Mouse (Mus musculus) forebrain, embryonic 16.5 days (tissue): ENCODE results near the gene Gm960. TPM values are rescaled to one million over a fixed set of nuclear protein-coding genes. Genes with fewer than 3 reads are reported as not detected.

ENCODE experiments used
- ATAC-seq: fragments of 200-750 bp; cut with Nextera tagmentation; 2 replicates; pipeline ENCODE4 v1.8.0; 2017; ENCODE audit warnings: mild to moderate bottlenecking, moderate library complexity
- H3K27ac ChIP-seq: fragments of 300-500 bp; sonication (generic); 2 replicates; pipeline ENCODE4 v1.5.1; 2014; ENCODE audit warnings: low read length, control low read depth
- H3K27me3 ChIP-seq: fragments of 300-500 bp; sonication (generic); replicated peaks from 2 replicates; pipeline ENCODE4 v1.6.1; 2014; ENCODE audit warnings: low read length; ENCODE audit not compliant: control insufficient read depth, insufficient read depth
- H3K36me3 ChIP-seq: fragments of 300-500 bp; sonication (generic); 2 replicates; pipeline ENCODE4 v1.6.1; 2014; ENCODE audit not compliant: control insufficient read depth, insufficient read depth
- H3K4me1 ChIP-seq: fragments of 300-500 bp; sonication (generic); replicated peaks from 2 replicates; pipeline ENCODE4 v1.6.1; 2014; ENCODE audit warnings: low read length; ENCODE audit not compliant: control insufficient read depth, insufficient read depth
- H3K4me2 ChIP-seq: fragments of 300-500 bp; sonication (generic); 2 replicates; pipeline ENCODE4 v1.6.1; 2014; ENCODE audit warnings: mild to moderate bottlenecking, low read length, control low read depth
- H3K4me3 ChIP-seq: fragments of 300-500 bp; sonication (generic); replicated peaks from 2 replicates; pipeline ENCODE4 v1.5.1; 2014; ENCODE audit warnings: mild to moderate bottlenecking, low read length, control low read depth
- H3K9ac ChIP-seq: fragments of 300-500 bp; sonication (generic); replicated peaks from 2 replicates; pipeline ENCODE4 v1.6.1; 2014; ENCODE audit warnings: low read depth, low read length, control low read depth
- H3K9me3 ChIP-seq: fragments of 300-500 bp; sonication (generic); 2 replicates; pipeline ENCODE4 v1.6.1; 2016; ENCODE audit warnings: low read length; ENCODE audit not compliant: control insufficient read depth
- WGBS: fragments of 180-500 bp; shearing (Covaris S2); extraction: QIAGEN DNeasy Blood & Tissue Kit; methylation state at CpG from one replicate; pipeline ENCODE4 v1.1.7; 2014; 5-methylcytosine and 5-hydroxymethylcytosine counted together
- polyA plus RNA-seq: library from polyadenylated mRNA; unstranded; fragments of >200 nt; fragmentation: Nextera tagmentation; extraction: Ambion mirVana; gene quantifications from 2 replicates; pipeline ENCODE4 v1.2.1, GENCODE M21; 2015

Gene Gm960
- polyA plus RNA-seq, 1 experiment from 2014 or later: 8.9 TPM

DNA sequence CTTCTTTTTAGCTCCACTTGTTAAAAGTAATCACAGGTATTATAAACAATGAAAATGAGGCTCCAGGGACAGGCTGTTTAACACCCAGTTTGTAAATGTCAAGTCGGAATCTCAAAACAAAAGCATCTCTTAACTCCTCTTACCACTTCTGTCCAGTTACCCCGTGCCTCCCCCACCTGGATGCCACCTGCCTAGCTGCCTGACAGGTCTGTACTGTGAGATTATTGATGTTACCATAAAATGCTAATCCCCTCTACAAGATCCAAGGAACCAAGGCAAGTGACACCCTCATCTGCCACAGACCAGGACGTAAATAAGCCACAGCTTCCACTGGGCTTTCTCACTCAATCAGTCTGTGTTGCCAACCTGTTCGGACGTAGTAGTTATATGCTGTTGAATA is 1.4 kb upstream of the Gm960 start:
- Histone ChIP-seq H3K36me3 (no peaks in the 10 kb centered on the region), H3K4me3 (no peak overlapping the region), H3K27me3 (no peaks in the 10 kb centered on the region), H3K4me2 (no peak overlapping the region), H3K9ac (no peak overlapping the region), H3K27ac (no peak overlapping the region), H3K9me3 (no peaks in the 10 kb centered on the region), H3K4me1 (peaks cover 9% of the 10 kb centered on the region)
- WGBS: 82% methylated on average over 5 of the region's 5 CpGs
- no peak for ATAC-seq

DNA sequence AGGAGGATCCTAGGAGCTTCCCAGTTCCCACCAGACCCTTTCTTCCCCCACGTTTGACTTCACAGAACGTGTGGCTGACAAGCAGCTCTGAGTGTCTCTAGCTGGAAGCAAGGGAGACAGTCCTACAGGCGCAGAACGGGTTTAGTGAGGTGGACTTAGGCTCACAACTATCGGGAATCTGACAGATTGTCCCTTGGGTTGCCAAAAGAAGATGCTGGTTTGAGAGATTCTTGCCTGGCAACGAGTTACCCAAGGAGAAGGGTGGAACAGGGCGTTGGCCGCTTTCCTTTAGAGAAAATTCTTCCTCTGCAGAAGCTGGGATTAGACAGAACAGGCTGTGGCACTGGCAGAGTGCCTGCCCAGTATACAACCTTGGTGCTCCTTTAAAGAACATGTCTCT is 388 bp upstream of the Gm960 start:
- Histone ChIP-seq H3K9ac (peak overlapping the region; percentile 89), H3K27ac (peak overlapping the region; percentile 96)
- peak; percentile 30 for ATAC-seq

GRCm38 (mm10) chr19:4697721-4698120 is 747 bp downstream of the Gm960 start:
- WGBS: 71% methylated on average over 9 of the region's 9 CpGs
- 0 out of 2 replicates have a peak, but pooled peaks have one; percentile 24 for ATAC-seq
- H3K4me1 ChIP-seq: peaks cover 9% of the 10 kb centered on the region

More for the DNA sequence above, 388 bp upstream of the Gm960 start:
- H3K36me3 ChIP-seq: no peaks in the 10 kb centered on the region
- peak overlapping the region; percentile 76 for H3K4me3 ChIP-seq
- H3K4me1 ChIP-seq: peaks cover 9% of the 10 kb centered on the region
- H3K9me3 ChIP-seq: no peaks in the 10 kb centered on the region
- H3K27me3 ChIP-seq: no peaks in the 10 kb centered on the region
- 27% methylated on average over 8 of the region's 8 CpGs for WGBS
- H3K4me2 ChIP-seq: peak overlapping the region; percentile 58

GRCm38 (mm10) chr19:4697121-4697520 is 1.3 kb downstream of the Gm960 start:
- H3K27ac ChIP-seq: no peak overlapping the region
- peaks cover 9% of the 10 kb centered on the region for H3K4me1 ChIP-seq
- 83% methylated on average over 3 of the region's 3 CpGs for WGBS
- H3K9me3 ChIP-seq: no peaks in the 10 kb centered on the region
- H3K4me3 ChIP-seq: no peak overlapping the region
- no peak overlapping the region for H3K9ac ChIP-seq
- no peaks in the 10 kb centered on the region for H3K36me3 ChIP-seq
- ATAC-seq: no peak
- no peaks in the 10 kb centered on the region for H3K27me3 ChIP-seq
- H3K4me2 ChIP-seq: no peak overlapping the region

More at GRCm38 (mm10) chr19:4697721-4698120, 747 bp downstream of the Gm960 start:
- Histone ChIP-seq H3K4me3 (peak overlapping the region; percentile 76), H3K36me3 (no peaks in the 10 kb centered on the region), H3K9ac (peak overlapping the region; percentile 89), H3K27me3 (no peaks in the 10 kb centered on the region), H3K4me2 (peak overlapping the region; percentile 58), H3K9me3 (no peaks in the 10 kb centered on the region), H3K27ac (peak overlapping the region; percentile 96)

- no peak overlapping the region for H3K9ac ChIP-seq
- H3K27ac ChIP-seq: no peak overlapping the region
- no peaks in the 10 kb centered on the region for H3K9me3 ChIP-seq
- no peaks in the 10 kb centered on the region for H3K27me3 ChIP-seq
- H3K4me3 ChIP-seq: no peak overlapping the region
- H3K4me1 ChIP-seq: peaks cover 9% of the 10 kb centered on the region
- ATAC-seq: no peak
- no peak overlapping the region for H3K4me2 ChIP-seq
- whole genome bisulfite sequencing: 63% methylated on average over 3 of the region's 3 CpGs
- no peaks in the 10 kb centered on the region for H3K36me3 ChIP-seq
Observed at GRCm38 (mm10) chr19:4694346-4694745, 4.1 kb downstream of the Gm960 start.

DNA sequence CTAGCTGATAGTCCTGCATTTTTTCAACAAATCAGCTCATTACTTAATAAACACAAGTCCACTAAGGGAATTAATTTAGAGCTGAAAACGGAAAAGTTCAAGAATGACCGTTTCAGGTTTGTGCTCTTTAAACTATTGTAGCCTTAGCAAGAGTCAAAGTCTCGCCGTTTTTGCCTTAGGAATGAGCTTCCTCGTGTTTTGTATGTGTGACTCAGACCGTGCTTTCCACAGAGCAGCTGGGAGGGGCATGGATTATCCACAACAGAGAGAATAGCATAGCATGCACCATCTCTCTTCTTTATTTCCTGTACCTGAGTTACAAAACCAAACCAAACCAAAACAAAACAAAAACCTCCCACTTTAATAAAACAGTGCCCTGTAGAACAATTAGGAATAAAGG is 26.1 kb downstream of the Gm960 start:
- no peaks in the 10 kb centered on the region for H3K27me3 ChIP-seq
- no peak for ATAC-seq
- no peak overlapping the region for H3K9ac ChIP-seq
- no peaks in the 10 kb centered on the region for H3K9me3 ChIP-seq
- no peaks in the 10 kb centered on the region for H3K4me1 ChIP-seq
- H3K4me3 ChIP-seq: no peak overlapping the region
- H3K27ac ChIP-seq: no peak overlapping the region
- 42% methylated on average over 6 of the region's 6 CpGs for WGBS
- no peak overlapping the region for H3K4me2 ChIP-seq
- H3K36me3 ChIP-seq: no peaks in the 10 kb centered on the region

DNA sequence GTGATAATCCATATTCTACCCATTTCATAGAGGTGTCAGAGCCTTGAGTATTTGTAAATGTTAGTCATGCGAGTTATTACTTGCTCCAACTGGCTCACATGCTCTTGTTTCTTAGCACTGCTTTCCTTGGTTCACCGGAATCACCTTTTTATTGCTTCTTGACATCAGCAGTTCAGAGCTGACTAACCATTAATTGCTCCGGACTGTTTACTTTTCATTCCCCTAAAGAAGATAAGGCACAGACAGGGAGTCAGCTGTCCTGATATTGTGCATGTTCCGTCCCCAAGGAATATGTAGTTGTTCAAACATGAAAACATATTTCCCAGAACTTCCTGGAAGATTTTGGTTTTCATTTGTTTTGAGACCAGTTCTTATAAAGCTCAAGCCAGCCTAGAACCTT is 27.7 kb downstream of the Gm960 start:
- no peaks in the 10 kb centered on the region for H3K4me1 ChIP-seq
- H3K4me3 ChIP-seq: no peak overlapping the region
- H3K9ac ChIP-seq: no peak overlapping the region
- H3K27ac ChIP-seq: no peak overlapping the region
- no peak overlapping the region for H3K4me2 ChIP-seq
- no peaks in the 10 kb centered on the region for H3K27me3 ChIP-seq
- no peaks in the 10 kb centered on the region for H3K9me3 ChIP-seq
- no peaks in the 10 kb centered on the region for H3K36me3 ChIP-seq
- no peak for ATAC-seq
- 90% methylated on average over 4 of the region's 4 CpGs for WGBS

DNA sequence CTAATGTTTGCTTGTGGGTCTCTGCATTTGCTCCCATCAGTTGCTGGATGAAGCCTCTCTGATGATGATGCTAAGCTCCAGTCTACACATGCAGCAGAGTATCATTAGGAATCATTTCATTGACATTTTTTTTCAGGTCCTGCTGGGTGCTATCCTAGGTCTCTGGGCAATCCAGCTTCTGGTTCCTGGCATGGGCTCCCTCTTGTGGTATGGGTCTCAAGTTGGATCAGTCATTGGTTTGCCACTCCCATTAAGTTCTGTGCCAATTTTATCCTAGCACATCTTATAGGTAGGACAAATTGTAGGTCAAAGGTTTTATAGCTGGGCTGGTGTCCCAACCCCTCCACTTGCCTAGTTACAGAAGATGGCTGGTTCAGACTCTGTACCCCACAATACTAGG is 31.7 kb downstream of the Gm960 start:
- Histone ChIP-seq H3K9me3 (no peaks in the 10 kb centered on the region), H3K4me1 (no peaks in the 10 kb centered on the region), H3K4me2 (no peak overlapping the region), H3K36me3 (no peaks in the 10 kb centered on the region), H3K4me3 (no peak overlapping the region), H3K9ac (no peak overlapping the region), H3K27ac (no peak overlapping the region), H3K27me3 (no peaks in the 10 kb centered on the region)
- no peak for ATAC-seq

GRCm38 (mm10) chr19:4658156-4658555 is 40.3 kb downstream of the Gm960 start:
- H3K27me3 ChIP-seq: no peaks in the 10 kb centered on the region
- no peak overlapping the region for H3K4me2 ChIP-seq
- no peaks in the 10 kb centered on the region for H3K9me3 ChIP-seq
- no peak for ATAC-seq
- no peak overlapping the region for H3K9ac ChIP-seq
- H3K36me3 ChIP-seq: no peaks in the 10 kb centered on the region
- no peak overlapping the region for H3K27ac ChIP-seq
- H3K4me1 ChIP-seq: no peaks in the 10 kb centered on the region
- 89% methylated on average over 5 of the region's 5 CpGs for WGBS
- no peak overlapping the region for H3K4me3 ChIP-seq

DNA sequence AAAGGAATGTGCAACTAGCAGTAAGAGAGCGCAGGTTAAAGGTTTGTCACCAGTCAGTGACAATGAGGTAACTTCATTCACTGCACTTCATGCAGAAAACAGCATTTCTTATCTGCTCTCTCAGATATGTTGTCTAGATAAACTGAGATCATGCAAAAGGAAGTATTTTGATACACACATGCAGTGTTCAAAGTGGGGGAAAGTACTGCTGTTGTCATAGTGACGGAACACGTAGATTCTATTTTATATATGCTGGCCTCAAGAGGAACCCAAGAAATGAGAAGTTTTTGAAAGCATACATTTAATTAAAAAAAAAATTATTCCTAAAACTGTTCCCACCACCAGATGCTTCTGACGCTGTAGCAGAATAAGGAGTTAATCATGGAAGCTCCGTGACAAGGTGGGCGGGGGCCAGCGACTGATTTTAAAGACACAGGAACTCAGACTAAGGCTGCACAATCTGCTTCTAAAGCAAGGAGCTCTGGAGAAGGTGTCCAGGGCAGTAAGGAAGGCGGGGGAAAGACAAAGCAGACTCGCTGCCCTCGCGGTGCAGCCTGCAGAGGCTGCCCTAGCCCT is 51.5 kb downstream of the Gm960 start:
- ATAC-seq: no peak
- 63% methylated on average over 11 of the region's 11 CpGs for WGBS
- Histone ChIP-seq H3K9me3 (no peaks in the 10 kb centered on the region), H3K4me1 (no peaks in the 10 kb centered on the region), H3K4me3 (no peak overlapping the region), H3K27ac (no peak overlapping the region), H3K27me3 (no peaks in the 10 kb centered on the region), H3K4me2 (no peak overlapping the region), H3K9ac (no peak overlapping the region), H3K36me3 (no peaks in the 10 kb centered on the region)
